ENCODE assay signal across 8 mouse cellular contexts in genomic region chr11:17211258-17212140, GRCm38 (mm10). TPM values are rescaled to one million over a fixed set of nuclear protein-coding genes. Genes with fewer than 3 reads are reported as not detected.
DNase-seq lines count a peak whose midpoint lies in the region; ATAC-seq lines count a peak whose summit lies in the region.

Gene Pno1, minus strand, starts transcription at chr11:17211568.

- no peaks in the 10 kb centered on the region for H3K9me3 ChIP-seq in hindbrain, embryonic 14.5 days (ENCODE audit: control insufficient read depth, low read length)

- no peaks in the 10 kb centered on the region for H3K27me3 ChIP-seq in hindbrain, embryonic 14.5 days (ENCODE audit: control insufficient read depth, insufficient read depth, low read length)

- peak within 1 kb of the TSS; percentile 81 for H3K9ac ChIP-seq in hindbrain, embryonic 14.5 days

- H3K4me2 ChIP-seq in hindbrain, embryonic 14.5 days (replicated peaks): peak within 1 kb of the TSS; percentile 63

- H3K4me1 ChIP-seq in hindbrain, embryonic 14.5 days (replicated peaks; ENCODE audit: control insufficient read depth, insufficient read depth, low read length): peaks cover 16% of the 10 kb centered on the region; the same call in 1 of the 2 replicates

- under 1% methylated on average over 65 of the region's 65 CpGs for WGBS in hindbrain, embryonic 14.5 days

- peak; percentile 98 for DNase-seq in R1 (ENCODE audit: low read depth, low spot score)
- peak; percentile 98 for DNase-seq in cerebellum, postnatal 25 days
- peak; percentile 94 to 95 for DNase-seq in frontal cortex, postnatal 25 days (ENCODE audit: low spot score in 2 of 2)
- DNase-seq in hindbrain, embryonic 14.5 days (ENCODE audit: low spot score): peak; percentile 97
- DNase-seq in layer of hippocampus, postnatal 36 days: peak; percentile 95
- DNase-seq in lung, postnatal 36 days: peak; percentile 99
- peak; percentile 98 for DNase-seq in retina, postnatal 1 day
- DNase-seq in urinary bladder, adult 18-20 months (ENCODE audit: low spot score in 2 of 2): peak; percentile 87 to 93

- H3K36me3 ChIP-seq in hindbrain, embryonic 14.5 days (replicated peaks; ENCODE audit: control insufficient read depth, insufficient read depth): peaks cover 23% of the 10 kb centered on the region

- H3K4me3 ChIP-seq in hindbrain, embryonic 14.5 days (replicated peaks; ENCODE audit: low read length): peak within 1 kb of the TSS; percentile 83

- ATAC-seq in hindbrain, embryonic 14.5 days (ENCODE audit: low FRiP score): peak; percentile 99

- H3K27ac ChIP-seq in hindbrain, embryonic 14.5 days: peak within 1 kb of the TSS; percentile 86

RNA-seq across cellular contexts. Expression of gene Pno1, which starts in this region (rescaled TPM):
- 49.7 and 51.0 TPM in 2 replicates for polyA plus RNA-seq in hindbrain, embryonic 14.5 days (2014; fragmentation: Nextera tagmentation; extraction: Ambion mirVana)
- 10 to 100 TPM; 26.6 to 30.3 TPM for total RNA-seq in layer of hippocampus, postnatal 36 days (2021)

Comparison
In these comparisons a context has a peak if more than half of its experiments do, and no peak if none do; other contexts are left out.
1. Peak in every context shown above with its lines: DNase-seq, ATAC-seq, H3K4me3 ChIP-seq and H3K27ac ChIP-seq.